Mouse (Mus musculus): ENCODE measurements at regions not wholly inside any gene's neighbourhood (a gene's known extent, or its start where the extent isn't known, plus 50 kb on each side); places are given as distances from the start of the nearest gene placed in this dataset.

DNA sequence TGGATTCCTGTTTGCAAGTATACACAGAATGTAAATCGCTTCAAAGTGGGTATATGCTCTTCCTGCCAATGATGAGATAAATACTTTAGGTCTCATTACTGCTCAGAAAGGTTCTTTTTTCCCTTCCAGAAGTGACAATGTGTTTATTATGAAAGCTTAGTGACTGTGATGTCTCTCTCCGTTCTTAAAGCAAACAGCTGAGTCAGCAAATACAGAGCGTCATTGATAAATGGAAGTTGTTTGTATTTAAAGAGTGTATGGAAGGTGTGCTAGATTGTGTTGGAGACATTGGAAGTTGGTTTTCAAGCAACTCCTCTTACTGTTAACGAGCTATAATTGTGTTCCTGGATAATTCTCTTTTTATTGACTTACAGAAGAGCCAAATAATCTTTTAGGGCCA is 408.0 kb downstream of the Prr30 start:
- DNase-seq = no peak

DNA sequence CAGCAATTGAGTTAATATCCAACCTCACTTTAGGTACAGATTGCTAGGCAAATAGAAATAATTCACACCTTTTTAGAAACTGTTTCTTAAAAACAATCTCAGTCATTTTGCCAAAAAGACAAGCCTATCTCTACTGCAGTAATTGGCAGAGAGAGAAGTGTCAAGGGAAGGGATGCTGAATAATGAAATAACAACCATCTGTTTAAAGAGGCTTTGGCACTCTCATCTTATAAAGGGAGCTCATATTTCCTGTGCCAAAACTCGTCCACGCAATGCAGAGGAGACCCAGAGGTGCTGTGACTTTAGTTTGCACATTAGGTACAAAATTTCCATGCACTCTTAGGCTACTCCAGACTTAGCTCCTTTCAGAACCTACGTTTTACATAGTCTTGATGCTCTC is 418.2 kb downstream of the Prr30 start:
- no peak for DNase-seq

DNA sequence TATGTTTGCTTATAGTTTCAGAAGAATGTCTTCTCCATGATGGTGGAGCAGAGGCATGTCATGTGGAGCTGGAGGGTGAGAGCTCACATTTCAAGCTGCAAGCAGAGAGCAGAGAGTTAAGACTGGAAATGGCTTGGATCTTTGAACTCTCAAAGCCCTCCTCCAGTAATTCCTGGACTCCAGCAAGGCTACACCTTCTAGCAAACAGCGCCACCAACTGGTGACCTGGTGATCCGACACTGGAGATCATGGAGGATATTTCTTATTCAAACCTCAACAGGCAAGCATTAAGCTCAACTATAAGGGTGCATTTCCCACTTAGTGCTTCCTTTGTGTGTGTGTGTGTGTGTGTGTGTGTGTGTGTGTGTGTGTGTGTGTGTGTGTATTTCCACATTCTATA is 446.2 kb downstream of the Prr30 start:
- peak; percentile 29 for DNase-seq

DNA sequence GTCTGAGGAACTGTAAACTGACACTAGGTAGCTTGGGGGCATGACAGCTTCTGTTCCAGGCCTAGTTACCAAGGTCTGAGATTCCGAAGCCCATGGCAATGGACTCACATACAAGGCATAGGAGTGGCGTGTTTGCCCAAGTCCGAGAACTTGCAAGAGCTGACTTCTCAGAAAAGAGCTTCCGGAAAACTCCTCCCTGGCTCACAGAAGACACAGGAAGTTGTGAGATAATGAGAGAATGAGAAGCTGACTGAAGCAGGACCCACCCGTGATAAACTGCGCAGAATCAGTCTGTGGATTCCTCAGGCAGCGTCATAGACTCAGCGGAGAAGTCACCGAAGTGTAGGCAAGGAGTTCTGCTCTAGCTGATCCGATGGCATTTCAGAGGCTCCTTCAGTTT is 447.4 kb downstream of the Prr30 start:
- no peak for DNase-seq

DNA sequence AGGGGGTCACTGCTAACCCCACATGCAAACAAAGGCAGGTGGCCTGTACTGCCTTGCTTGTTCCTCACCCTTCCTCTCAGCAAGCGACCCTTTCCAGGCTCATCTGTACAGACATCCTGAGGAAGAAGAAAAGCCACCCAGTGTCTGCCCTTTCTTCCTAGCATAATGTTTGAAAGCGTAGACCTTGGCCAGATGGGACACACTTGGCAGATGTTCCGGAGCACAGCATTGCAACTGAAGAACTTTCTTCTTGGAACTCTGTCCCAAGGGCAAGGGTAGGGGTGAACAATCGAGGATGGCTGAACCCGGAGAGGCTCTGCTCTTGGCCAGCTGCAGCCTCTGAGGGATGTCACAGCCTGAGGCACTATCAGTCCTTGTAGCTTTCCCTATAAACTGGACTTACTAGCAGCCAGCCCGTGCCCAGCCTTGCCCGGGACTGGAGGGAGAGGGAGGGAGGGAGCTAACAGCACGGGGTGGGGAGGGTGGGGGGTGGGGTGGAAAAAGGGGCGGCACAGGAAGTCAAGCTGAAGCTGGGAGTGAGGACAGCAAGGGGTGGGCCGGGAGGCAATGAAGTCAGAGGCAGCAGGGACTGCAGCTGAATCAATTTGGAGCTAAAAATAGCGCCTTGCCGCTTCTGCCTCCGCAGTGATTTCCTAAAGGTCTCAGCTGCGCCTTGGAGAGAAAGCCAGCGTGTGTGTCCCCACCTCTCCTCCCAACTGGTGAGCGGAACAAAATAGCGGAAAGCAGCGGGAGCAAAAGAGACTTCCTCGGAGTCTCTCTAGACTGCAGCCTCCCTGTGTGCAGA is 450.2 kb downstream of the Prr30 start:
- peak; percentile 51 for DNase-seq

DNA sequence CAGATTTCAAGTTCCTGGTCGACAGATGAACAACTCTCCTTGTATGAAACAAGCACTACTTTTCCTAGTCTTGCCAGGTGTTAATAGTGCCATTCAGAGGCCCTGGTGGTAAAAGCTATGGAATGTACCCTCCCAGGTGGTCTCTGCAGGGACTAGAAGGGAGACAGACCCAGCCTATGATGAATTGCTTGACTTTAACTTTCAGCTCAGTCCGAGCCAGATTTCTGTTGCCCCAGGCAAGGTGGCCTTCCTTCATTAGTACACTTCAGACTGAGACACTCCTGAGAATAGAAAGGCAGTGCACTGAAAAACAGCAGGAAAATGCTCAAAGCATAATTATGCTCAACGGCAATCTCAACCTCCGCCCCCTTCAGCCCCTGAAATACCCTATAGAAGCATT is 450.8 kb upstream of the Klf12 start:
- no peak for DNase-seq

DNA sequence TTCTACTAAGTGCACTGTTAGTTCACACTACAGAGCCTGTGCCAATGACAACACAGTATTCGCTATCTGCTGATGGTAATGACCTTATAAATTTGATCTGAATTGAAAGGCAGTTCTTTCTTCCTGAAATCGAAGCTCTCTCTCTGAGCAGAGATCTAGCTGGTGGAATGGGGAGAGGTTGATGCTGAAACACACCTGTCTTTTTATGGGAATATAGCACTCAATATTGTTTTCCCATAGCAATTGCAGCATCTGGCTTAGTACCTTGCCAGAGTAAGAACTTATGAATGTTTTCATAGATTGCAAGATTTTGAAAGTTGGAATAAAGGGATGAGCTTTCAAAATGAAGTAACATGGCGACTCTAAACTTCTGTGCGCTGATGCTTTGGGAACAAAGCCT is 444.0 kb upstream of the Klf12 start:
- DNase-seq = no peak

DNA sequence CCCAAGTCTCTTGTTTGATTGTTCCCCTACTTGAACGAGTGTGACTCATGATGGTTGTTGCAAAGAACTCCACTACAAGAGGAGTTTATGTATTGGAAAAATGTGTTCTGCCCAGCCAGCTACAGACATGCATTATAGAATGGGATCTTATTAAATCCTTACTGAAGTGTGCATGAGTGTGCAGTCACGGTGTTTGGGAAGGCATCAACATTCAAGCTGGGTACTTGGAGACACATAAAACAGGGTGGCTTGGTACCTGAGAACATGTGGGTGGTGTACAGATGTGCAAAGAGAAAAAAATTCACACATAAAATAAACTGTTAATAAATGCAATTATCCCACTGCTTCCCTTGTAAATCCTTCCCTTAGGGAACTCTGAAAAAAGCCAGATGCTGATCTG is 443.2 kb upstream of the Klf12 start:
- no peak for DNase-seq

DNA sequence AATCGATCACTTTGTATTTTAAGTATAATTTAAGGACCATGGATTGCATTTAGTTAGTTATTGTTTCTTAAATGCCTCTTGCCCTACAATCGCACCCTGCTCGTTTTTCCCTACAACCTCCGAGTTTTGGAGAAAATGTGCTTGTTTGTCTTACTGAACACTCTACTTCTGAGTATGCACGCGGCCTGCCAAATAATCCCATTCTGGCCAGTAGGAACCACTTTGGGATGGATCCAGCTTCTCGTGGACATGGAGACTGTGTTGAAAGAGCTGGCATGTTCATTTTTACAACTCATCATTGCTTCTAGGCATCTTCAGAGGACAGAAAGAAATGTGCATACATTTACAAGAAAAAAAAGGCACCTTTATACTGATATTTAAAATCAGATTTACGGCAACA is 440.5 kb upstream of the Klf12 start:
- DNase-seq = peak; percentile 35

DNA sequence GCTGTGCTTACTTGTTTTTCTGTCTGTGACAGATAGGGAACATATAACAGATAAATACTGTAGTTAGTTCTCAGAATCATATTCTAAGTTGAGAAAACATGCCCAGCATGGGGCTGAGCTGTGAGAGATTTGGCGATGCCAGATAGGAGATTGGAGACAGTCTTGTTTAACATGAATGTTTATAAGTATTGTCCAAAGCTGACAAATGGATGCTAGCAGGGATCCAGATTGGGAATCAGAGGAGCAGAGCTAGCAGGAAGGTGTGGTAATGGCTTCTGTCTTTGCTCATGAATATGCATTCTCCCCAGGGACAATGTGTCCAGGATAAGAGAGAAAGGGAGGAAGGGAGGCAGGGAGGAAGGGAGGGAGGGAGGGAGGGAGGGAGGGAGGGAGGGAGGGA is 436.2 kb upstream of the Klf12 start:
- no peak for DNase-seq

DNA sequence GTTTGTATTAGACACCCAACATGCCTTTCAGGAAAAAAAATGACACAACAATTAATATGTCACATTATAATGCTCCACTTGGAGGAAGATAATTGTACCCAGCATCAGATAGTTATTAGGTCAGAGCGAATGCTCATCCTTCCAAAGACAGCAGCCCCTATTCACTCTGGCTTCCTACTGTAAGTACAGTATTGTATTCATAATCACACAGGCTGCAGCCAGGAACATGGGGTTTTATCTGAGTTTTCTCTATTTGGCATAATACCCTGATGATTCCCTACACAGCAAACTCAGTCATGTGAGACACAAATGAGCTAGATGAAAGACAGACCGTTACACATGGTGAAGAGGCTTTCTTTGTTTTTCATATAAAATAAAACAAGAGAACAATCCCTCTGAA is 430.5 kb upstream of the Klf12 start:
- no peak for DNase-seq

DNA sequence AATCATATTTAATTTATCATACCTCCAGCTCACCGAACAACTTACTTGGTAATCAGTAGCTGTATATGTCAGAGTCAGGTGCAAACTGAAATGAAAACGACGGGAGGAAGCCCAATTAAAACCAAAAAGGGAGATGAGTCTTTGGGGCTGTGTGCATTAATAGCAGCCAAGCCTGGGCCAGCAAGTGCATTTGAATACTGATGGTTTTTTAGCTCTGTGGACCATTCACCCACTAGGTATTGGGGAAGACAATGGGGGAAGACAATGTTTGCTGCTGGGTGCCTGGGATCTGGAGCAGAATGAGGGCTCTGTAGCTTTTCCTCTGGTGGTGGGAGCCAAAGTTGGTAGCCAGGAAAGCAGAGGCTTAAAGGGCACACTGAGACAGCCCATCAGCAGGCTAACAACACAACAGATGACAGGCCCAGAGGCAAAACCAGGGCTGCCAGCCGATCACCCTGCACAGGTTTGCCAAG is 429.6 kb upstream of the Klf12 start:
- DNase-seq = no peak

DNA sequence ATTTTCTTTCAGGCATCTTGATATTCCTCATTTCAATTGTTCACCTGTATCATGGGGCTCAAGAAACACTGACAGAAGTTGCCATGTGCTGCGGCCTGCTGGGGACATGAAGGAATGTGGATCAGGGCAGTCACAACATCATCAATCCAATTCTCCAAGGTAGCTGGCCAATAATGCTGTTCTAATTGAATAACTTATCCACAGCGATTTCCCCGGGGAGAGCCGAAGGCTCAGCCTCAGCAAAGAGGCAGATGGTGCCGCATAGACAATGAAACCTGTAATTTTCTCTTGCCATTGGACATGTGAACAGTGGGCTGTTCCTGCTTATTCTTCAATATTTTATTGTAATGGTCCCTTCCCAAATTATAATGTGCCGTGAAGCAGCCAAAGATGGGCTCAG is 429.1 kb upstream of the Klf12 start:
- DNase-seq = no peak

DNA sequence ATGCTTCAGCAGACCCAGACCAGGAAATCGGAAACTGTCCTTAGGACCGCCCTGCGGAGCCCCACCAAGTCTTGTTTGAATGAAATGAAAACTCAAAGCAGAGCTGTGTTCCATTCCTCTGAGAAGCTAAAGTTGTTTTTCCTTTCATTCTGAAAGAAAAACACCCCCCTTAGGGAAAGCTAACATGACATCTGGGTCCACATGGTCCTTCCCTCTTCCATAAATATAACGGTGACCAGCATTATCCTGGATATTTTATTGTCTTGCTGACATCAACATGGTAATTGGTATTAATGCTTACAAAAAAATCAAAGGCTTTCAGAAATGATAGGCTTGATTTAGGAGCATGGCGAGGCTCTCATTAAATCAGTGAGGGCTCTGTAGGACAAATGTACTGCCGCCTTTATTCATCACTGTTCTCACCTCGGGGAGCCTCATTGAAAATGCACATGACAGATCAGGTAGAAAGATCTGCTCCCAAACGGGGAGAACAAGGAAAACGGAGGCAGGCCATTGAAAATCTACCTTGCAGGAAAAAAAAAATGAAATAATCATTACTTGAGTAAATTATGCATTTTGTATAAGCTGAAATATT is 381.0 kb upstream of the Klf12 start:
- no peak for DNase-seq

DNA sequence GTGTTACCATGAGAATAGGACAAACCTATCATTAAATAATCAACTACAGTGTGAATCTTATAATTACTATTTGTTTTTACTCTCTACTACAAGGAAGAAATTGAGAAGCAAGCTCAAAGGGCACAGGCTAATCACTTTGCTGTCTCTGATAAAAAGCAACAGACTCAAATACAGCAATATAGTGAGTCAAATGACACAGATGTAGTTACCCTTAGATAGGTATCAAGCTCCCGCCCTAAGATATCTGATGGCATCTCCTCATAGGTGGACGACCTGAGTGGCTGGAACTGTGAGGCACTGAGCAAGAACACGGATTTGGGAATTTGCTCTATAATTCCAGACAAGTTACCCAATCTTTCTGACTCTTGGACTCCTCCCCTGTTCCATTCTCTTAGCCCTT is 379.7 kb upstream of the Klf12 start:
- DNase-seq = no peak

DNA sequence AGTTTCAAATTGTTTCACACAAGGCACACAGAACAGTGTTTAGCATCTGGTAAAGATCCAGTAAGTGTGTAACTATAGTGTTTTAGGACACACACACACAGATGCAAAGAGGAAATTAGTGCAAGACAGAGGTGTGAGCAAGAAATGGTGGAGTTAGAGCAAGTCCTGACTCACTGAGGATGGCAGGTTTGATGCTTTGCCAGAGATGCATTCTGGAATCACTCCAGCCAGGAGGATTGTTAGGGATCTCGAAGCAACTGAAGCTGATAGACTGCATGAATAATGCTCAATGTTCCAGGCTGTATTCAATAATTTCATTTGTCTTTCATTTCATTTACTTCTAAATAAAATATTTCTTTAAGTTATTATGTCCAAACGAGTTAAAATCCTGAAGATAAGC is 357.6 kb upstream of the Klf12 start:
- DNase-seq = no peak

DNA sequence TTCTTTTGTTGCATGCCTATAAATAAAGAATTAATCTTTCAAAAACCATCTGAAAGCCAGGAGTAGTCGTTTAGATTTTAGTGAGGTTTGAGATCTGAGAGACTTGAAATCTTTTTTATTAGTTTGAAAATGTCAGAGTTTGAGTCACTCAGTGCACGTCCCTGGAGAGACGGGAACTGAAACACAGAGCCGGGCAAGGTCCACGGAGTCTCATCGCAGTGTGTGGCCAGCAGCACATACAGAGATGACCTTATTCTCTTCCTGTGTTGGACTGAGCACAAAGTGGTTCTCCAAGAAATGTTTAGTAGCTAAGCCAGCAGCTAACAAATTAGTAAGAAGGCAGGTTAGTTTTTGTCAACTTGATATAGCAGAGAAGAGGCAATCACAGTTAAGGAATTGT is 350.0 kb upstream of the Klf12 start:
- DNase-seq = no peak

DNA sequence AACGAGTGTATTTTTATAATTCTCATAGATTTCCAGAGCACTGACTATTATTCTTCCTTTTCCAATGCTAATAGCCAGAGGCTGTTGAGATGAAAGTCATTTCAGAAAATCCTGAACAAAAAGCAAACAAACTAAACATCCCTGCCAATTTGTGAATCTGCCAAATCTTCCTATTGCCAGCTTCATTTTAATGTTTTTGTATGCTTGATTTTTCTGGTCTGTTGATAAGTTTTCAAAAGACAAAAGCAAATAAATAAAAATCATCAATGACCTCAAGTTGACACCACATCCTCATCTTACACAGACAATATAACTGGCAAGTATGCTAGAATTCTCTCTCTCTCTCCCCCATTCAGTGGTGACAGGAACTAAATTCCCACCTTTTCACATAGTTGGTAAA is 347.2 kb upstream of the Klf12 start:
- no peak for DNase-seq

DNA sequence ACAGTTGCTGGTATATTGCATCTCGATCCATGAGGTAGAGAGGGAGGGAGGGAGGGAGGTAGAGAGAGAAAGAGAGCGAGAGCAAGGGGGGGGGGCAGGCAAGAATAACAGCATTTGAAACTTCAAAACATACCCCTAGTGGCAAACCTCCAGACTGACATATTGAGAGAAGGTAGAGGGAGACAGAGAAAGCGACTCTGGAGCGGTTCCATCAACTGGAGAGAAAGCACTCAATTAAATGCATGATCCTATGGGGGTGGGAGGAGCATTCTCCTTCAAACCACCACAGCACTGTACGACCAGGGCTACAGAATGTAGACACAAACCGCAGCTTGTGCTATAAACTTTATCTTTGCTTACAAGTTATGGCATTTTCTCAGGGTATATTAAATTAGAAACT is 345.7 kb upstream of the Klf12 start:
- DNase-seq = no peak

DNA sequence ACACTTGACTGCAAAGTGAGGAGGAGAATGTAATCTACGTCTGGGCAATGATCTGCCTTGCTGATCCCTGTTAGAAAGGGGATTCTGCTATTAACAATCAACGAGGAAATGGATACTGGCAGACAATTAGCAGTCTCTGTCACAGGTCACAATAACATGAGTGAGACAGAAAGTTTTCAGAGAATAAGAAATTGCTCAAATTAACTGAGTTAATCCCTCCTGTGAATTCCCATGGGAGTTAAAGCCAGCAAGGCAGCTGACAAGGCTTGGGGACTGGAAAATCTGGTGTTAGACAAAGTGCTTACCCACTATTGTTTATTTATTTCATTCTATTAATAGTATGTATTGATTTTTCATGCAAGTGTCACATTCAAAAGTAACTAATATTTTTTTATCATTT is 343.0 kb upstream of the Klf12 start:
- no peak for DNase-seq

DNA sequence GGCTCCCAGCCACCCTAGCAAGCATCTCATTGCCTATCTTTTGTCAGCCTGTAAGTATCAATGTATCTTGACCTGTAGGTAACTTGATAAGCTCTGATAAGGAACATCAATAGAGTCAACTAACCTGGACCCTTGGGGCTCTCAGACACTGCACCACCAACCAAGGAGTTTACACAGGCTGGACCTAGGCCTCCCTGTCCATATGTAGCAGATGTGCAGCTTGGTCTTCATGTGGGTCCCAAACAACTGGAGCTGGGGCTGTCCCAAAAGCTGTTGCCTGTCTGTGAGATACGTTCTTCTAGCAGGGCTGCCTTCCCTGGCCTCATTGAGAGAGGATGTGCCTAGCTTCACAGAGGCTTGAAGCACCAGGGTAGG is 335.2 kb upstream of the Klf12 start:
- no peak for DNase-seq

DNA sequence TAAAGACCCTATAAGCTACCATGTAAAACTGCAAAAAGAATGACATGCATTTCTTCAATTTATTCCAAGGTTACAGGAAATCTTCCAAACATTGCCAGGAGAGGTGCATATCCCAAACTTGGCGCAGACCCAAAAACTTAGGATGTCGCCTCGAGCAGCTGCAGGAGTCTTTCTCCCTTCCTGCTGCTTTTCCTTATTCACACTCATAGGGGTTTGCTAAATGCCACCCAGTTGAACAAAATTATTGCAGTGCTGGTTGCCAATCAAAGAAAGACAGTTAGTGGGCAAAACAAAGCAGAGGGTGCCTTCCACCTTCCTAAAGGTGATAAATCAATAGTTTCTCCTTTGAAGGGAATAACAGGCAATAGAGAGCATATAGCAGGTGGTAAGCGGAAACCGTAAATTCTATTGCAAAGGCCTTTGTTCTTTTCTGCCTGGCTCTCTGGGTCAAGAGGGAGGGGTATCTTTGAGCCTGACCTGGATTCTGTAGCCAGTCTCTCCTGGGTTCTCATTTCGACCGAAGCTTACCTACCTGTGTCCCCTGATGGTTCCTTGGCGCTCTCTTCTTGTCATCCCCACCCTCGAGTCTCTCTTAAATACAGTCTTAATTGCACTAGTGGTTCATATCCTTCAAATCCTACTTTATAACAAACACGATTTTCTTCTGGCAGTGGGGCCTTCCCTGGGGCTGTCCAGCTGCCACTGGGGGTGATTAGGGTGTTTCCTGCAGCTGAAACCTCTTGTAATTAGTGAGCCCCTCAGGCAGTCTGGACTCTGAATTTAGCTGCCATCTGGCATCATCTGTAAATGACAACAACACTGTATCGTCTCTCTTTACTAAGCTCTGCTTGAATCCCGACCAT is 334.5 kb upstream of the Klf12 start:
- DNase-seq = no peak

DNA sequence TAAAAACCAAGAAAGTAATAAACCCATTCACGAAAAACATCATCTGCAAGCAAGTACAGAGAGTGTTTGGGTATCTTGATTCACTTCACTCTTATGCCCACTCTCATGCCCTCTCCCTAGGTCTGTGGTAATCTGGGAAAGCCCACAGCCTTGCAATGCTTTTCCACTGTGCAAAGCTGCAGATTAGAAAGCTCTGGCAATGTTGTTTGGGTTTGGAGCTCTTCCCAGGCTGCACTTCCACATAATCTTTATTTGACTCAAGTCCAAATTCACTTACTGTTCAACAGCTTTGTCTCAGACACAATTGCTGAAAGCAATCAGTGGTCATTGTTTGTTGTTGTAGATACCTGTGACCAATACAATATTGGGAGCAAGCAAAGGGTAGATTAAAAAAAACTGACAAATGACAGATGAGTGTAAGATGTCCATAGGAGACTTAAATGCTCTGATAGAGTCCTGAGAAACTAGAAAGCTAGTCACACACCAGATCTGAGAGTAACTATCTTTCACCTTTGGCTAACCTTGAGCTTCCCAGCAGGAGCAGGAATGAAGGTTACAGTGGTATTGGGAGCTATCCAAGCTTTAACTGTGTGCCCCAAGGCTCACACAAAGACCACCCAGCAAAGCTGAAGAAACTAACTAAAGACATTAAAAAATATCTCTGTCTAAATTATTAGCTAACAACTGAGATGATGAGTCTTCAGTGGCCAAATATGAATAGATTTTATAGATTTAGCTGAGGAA is 325.7 kb upstream of the Klf12 start:
- DNase-seq = peak; percentile 7
